Mouse (Mus musculus) spleen, embryonic (tissue): ENCODE measurements at regions not wholly inside any gene's neighbourhood (a gene's known extent, or its start where the extent isn't known, plus 50 kb on each side); places are given as distances from the start of the nearest gene placed in this dataset.

ENCODE experiments used
- CTCF ChIA-PET: fragments of 350-600 bp; sonication (Branson Sonifier 250); formaldehyde crosslinking; loops from one replicate; lab custom pipeline; 2022; lab: Charles Lee

DNA sequence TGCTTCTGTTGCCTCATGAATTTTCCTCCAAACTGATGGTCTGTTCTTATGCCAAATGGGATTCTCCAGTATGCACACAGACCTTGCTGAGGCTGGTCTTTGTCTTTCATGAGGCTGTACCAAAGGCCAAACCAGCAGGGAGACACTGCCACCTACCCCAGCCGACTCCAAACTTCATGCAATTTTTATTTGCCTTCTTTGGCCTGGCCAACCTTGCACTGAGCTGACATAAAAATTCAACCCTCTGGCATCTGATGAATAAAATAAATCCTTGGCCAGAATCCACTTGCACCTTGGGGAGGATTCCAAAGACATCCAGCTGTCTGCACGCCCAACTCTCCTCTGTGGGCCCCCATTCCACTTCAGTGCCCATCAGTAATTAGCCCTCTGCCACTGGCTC is 126.0 kb upstream of the Nmur2 start:
- CTCF ChIA-PET: interaction anchor here (0.6 kb wide), 1 partner anchor 33 kb away, joined by 3 read pairs; no protein-coding TSS in a partner anchor

DNA sequence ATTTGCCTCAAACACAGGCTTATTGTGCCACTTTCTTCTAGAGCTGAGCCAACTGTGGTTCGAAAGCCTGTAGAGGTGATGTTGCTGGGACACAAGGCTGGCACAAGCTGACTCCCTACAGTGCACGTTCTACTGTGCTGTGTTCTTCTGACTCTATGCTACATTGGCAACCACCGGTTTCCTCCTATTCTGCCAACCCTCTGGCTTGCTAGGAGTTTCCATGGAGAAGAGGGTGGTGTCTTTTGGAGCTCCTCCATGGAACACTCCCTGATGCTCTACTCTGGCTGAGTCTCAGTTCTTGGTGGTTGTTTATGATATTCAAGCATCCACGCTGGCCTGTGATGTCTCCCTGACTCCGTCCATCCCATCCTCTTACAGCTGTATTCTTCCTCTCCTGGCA is 124.9 kb upstream of the Nmur2 start:
- CTCF ChIA-PET: no interaction called here

DNA sequence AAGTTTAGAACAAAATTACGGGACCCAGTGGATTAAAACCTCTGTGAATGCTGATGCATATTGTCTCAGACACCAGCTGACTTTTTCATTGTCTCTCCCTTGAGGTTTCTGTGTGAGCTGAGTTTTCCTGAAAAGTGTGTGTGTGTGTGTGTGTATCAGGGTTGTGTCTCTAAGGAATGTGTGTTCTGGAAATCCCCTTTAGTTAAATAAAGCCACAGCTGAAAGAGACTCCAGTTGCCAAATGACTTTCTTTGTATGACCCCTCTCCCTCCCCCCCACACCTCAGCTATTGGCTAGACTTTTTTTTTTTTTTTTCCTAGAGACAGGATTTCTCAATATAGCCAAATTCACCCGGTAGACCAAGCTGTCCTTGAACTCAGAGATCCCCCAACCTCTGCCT is 119.5 kb upstream of the Nmur2 start:
- CTCF ChIA-PET: no interaction called here

DNA sequence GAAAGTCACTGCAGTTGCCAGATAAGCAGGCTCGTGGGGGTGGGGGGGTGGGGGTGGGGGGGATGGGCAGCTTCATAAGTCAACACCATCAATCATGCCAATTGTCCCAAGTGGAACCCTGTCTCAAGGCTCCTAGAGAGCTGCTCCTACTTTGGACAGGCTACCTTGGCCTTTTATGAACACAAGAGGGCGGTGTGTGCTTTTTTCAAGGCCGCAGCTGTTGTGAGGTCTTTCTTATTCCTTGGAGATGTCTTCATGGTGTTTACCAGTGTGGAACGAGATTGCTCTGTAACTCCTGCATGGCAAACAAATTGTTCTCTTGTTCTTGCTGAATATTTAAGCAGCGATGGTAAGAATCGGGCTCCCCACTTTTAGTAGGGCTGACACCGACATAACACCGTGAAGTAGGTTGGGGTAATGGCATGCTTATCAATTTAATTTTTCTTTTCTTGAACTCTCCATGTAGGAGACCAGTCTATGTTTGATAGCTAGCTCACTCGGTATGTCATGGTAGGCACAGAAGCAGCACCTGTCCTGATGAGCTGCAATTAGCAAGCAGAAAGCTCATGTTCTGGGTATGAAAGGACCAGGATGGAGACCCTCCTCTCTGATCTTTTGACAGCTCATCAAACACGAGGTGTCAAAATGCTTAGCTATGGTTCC is 118.7 kb upstream of the Nmur2 start:
- CTCF ChIA-PET: no interaction called here

DNA sequence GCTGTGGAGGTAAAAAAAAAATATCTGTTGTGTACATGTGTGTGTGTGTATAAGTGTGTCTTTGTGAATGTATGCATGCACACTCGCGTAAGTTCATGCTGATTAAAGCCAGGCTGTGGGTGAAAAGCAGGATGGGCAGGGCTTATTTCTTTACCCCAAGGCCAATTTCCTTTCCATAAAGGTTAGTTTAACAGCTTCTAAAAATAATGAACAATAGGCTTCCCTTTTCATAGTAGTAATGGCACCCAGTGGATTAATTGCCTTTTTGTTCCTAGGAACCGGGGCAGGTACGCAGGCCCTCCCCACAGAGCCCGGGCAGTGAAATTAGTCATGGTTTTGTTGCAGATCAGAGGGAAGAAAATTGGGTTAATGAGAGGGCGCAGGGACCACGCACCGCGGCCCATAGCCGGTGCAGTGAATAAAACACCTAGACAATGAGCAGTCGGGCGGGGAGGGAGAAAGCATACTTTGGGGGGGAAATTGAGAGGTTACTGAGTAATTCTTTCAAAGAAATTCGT is 110.1 kb upstream of the Nmur2 start:
- CTCF ChIA-PET: no interaction called here

DNA sequence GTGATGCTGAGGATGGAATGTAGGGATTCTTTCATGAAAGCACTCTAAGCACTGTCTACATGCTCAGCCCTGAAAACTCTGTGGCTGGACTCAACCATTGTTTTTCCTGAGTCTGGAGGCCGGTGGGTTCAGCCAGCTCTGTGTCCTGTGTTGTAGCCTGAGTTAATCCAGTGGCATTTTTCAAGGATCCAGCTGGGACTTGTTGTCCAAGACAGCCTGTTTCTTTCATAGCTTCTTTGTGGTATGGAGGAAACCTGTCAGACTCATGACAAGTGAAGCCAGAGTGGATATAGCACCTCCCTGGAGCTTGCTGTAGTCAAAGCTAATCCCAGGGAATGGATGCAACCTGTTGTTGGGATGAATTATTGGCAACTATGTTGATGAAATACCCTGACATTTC is 108.9 kb upstream of the Nmur2 start:
- CTCF ChIA-PET: no interaction called here

DNA sequence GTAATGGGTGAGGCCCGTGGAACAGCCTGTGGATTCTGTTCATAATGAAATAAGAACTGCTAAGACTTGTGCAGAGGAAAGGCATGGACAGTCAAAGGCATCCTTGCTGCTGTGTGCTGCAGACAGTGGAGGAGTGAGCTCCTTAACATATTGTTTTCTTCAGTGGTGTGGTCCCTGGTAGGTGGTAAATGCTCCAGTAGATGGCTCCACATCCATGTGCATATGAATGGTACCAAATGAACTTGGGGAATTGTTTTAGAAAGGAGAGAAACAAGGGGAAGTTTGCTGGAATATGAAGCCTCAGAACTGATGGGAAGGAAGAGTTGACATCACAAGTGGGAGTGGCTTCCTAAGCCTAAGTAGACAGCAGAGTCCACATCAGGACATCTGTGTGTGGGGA is 108.1 kb upstream of the Nmur2 start:
- CTCF ChIA-PET: no interaction called here

DNA sequence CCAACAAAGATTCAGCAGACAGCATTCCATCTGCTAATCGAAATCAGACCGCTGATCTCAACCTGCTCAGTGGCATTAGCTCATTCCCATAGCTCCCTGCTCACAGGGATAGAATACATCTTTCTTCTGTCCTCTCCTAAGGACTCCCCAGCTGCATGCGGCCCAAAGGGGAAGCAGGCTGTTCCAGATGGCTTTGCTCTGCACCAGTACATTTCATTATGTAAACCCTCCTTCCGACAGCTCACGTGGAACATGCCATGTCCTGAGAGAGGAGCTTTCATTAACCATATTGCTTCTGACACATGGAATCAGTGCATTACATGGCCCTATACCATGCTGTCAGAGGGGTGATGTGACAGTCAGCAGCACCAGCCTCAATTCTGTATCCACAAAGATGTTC is 105.9 kb upstream of the Nmur2 start:
- CTCF ChIA-PET: no interaction called here

DNA sequence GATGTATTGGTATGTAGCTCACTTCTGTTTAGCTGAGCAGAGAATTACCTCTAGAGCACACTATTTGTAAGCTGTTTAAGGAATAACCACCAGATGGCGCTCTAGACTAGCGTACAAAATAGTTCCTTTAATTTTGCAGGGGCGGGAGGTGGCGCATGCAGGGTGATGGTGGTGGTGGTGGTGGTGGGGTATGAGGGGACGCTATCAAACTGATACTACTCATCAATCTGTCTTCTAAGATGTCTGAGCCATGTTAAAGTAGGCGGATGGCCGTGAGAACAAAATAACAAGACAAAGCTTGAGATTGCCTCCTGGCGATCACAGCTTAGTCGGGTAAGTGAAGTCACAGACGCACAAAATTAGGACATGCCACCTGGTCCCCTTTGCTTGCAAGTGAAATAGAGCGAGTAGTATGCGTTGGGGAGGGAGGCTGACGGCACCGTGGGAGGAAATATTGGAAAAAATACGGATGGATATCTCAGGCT is 90.6 kb upstream of the Nmur2 start:
- CTCF ChIA-PET: interaction anchor here (0.6 kb wide), 1 partner anchor 1336 kb away, joined by 4 read pairs; no protein-coding TSS in a partner anchor

DNA sequence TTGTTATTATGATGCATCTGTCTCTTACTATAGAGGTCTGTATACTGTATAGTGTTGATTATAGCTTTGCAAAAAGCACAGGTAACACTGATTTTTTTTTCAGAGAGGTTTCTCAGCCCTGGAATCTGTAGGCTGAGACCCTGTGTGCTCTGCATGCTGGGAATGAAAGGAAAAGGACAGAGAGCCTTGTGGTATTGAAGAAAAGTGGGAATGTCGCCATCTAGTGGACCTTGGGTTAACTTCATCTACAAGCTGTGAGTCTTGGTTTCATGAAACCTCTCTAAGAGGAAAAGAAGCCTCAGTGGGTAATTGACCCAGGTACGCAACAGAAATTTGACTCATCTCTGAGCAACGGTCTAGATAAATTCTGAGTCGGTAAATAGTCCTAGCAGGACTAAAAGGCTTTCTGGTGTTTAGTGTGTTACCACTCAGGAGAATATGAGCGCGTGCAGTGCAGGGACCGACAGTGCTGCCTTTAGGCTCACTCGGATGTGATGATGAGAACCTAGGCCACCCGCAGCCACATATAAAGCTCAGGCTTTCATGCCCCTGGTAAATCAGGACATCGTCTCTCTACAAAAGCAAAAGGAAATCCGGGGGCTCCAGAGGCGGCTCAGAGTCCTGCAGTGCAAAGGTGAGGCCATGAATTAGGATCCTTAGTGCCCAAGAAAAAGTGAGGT is 75.9 kb upstream of the Nmur2 start:
- CTCF ChIA-PET: no interaction called here

DNA sequence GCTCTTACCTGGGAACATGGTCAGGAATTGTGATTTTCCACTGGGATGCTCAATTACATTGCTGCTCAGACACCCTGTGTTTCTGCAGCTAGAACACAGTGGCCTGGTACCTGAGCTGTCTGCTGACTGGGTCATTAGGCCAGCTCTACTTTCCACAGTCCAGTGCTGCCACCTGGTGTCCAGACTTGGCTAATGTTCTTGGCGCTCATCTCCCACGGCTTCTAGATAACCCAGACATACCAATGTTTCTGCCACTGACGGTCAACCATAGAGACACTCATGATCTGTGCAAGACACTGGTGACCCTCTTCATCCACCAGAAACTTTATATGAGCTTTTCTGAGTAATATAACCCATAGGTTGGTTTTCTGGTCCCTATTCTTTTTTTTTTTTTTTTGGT is 67.1 kb upstream of the Nmur2 start:
- CTCF ChIA-PET: no interaction called here

DNA sequence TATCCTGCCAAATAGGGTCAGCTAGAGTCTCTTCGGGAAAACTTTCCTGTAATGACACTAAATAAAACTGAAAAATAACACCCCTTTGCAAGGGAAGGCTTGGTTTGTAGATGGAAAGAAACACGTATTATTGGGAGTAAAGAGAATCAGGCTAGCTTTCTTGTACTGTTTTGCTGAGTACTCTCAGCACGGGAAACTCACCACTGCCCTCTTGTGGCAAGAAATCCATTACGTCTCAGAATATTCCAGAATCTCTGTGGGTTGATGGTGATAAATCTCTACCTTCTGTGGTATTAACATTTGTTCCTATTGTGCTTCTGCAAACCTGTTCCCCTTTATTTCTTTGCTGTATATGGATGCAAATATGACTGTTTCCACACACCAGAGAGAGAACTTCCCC is 64.8 kb upstream of the Nmur2 start:
- CTCF ChIA-PET: no interaction called here

DNA sequence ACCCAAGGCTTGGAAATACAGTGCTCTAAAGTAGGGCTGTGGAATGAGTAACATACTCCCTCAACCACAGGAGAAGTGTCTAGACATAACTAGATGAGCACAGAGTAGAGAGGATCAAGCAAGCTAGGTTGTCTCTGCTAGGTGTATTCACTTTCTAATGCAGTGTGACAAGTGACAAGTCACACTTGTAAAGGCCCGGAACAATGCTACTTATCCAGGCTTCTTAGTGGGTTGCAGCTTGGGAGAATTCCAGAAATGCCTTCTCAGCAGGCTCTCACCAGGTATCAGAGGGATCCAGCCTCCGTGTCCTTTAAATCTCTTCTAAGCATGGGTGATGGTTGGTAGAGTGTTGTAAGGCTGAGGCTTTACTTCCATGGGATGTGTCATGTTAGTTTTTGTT is 52.1 kb upstream of the Nmur2 start:
- CTCF ChIA-PET: no interaction called here
